Mouse (Mus musculus) limb, embryonic 15.5 days (tissue): ENCODE results near the gene Schip1. TPM values are rescaled to one million over a fixed set of nuclear protein-coding genes. Genes with fewer than 3 reads are reported as not detected.

Experiments used
- ATAC-seq: fragments of 200-750 bp; cut with Nextera tagmentation; 2 replicates; pipeline ENCODE4 v1.8.0; 2017; ENCODE audit warnings: low read depth, moderate TSS enrichment; ENCODE audit not compliant: insufficient number of reproducible peaks, low FRiP score, low TSS enrichment
- H3K27ac ChIP-seq: fragments of 300-500 bp; sonication (generic); 2 replicates; pipeline ENCODE4 v1.5.1; 2015; ENCODE audit warnings: moderate library complexity, mild to moderate bottlenecking, inconsistent platforms
- H3K27me3 ChIP-seq: fragments of 300-500 bp; sonication (generic); 2 replicates; pipeline ENCODE4 v1.6.1; 2015; ENCODE audit warnings: inconsistent platforms
- H3K36me3 ChIP-seq: fragments of 300-500 bp; sonication (generic); 2 replicates; pipeline ENCODE4 v1.6.1; 2015; ENCODE audit warnings: inconsistent platforms
- H3K4me1 ChIP-seq: fragments of 300-500 bp; sonication (generic); 2 replicates; pipeline ENCODE4 v1.6.1; 2015; ENCODE audit warnings: inconsistent platforms
- H3K4me2 ChIP-seq: fragments of 300-500 bp; sonication (generic); 2 replicates; pipeline ENCODE4 v1.6.1; 2015; ENCODE audit warnings: mild to moderate bottlenecking, inconsistent platforms
- H3K4me3 ChIP-seq: fragments of 300-500 bp; sonication (generic); 2 replicates; pipeline ENCODE4 v1.5.1; 2015; ENCODE audit warnings: mild to moderate bottlenecking, inconsistent platforms
- H3K9ac ChIP-seq: fragments of 300-500 bp; sonication (generic); 2 replicates; pipeline ENCODE4 v1.6.1; 2015; ENCODE audit warnings: inconsistent platforms
- H3K9me3 ChIP-seq: fragments of 300-500 bp; sonication (generic); 2 replicates; pipeline ENCODE4 v1.6.1; 2016; ENCODE audit warnings: inconsistent platforms
- WGBS: fragments of 180-500 bp; shearing (Covaris S2); methylation state at CpG from one replicate; pipeline ENCODE4 v1.1.7; 2015; 5-methylcytosine and 5-hydroxymethylcytosine counted together
- polyA plus RNA-seq: library from polyadenylated mRNA; unstranded; fragments of >200 nt; fragmentation: Nextera tagmentation; extraction: Ambion mirVana; gene quantifications from 2 replicates; pipeline ENCODE4 v1.2.1, GENCODE M21; 2015

Gene Schip1
- polyA plus RNA-seq, 1 experiment from 2014 or later, result 16.1 TPM

GRCm38 (mm10) chr3:68605942-68606603 is 541.5 kb downstream of the Schip1 start:
- no peak overlapping the region for H3K4me2 ChIP-seq
- no peaks in the 10 kb centered on the region for H3K27me3 ChIP-seq
- no peak overlapping the region for H3K27ac ChIP-seq
- H3K4me1 ChIP-seq, result peaks cover 3% of the 10 kb centered on the region; the same call in 1 of the 2 replicates
- no peaks in the 10 kb centered on the region for H3K36me3 ChIP-seq
- no peak for ATAC-seq
- H3K4me3 ChIP-seq, result no peak overlapping the region
- 82% methylated on average over 7 of the region's 7 CpGs for WGBS
- no peak overlapping the region for H3K9ac ChIP-seq
- no peaks in the 10 kb centered on the region for H3K9me3 ChIP-seq

- ATAC-seq, result no peak
- Histone ChIP-seq H3K27ac (no peak overlapping the region), H3K9me3 (no peaks in the 10 kb centered on the region), H3K27me3 (no peaks in the 10 kb centered on the region), H3K36me3 (no peaks in the 10 kb centered on the region), H3K4me1 (peaks cover 3% of the 10 kb centered on the region; the same call in 1 of the 2 replicates), H3K4me2 (no peak overlapping the region), H3K9ac (no peak overlapping the region), H3K4me3 (no peak overlapping the region)
- WGBS, result 94% methylated on average over 8 of the region's 8 CpGs
Measured at GRCm38 (mm10) chr3:68606730-68607129, 542.1 kb downstream of the Schip1 start.

- no peaks in the 10 kb centered on the region for H3K27me3 ChIP-seq
- H3K27ac ChIP-seq, result no peak overlapping the region
- H3K4me1 ChIP-seq, result peaks cover 3% of the 10 kb centered on the region; the same call in 1 of the 2 replicates
- no peaks in the 10 kb centered on the region for H3K9me3 ChIP-seq
- H3K4me2 ChIP-seq, result no peak overlapping the region
- no peak overlapping the region for H3K4me3 ChIP-seq
- no peak for ATAC-seq
- H3K36me3 ChIP-seq, result no peaks in the 10 kb centered on the region
- H3K9ac ChIP-seq, result no peak overlapping the region
- 84% methylated on average over 8 of the region's 8 CpGs for WGBS
Measured at GRCm38 (mm10) chr3:68607336-68607735, 542.7 kb downstream of the Schip1 start.

GRCm38 (mm10) chr3:68608848-68609497 is 544.4 kb downstream of the Schip1 start:
- Histone ChIP-seq H3K4me2 (no peak overlapping the region), H3K9me3 (no peaks in the 10 kb centered on the region), H3K4me3 (no peak overlapping the region), H3K36me3 (no peaks in the 10 kb centered on the region), H3K27ac (no peak overlapping the region), H3K4me1 (peaks cover 3% of the 10 kb centered on the region; the same call in 1 of the 2 replicates), H3K9ac (no peak overlapping the region), H3K27me3 (no peaks in the 10 kb centered on the region)
- 75% methylated on average over 19 of the region's 19 CpGs for WGBS
- no peak for ATAC-seq

GRCm38 (mm10) chr3:68610011-68610410 is 545.4 kb downstream of the Schip1 start:
- Histone ChIP-seq H3K9ac (no peak overlapping the region), H3K4me1 (peaks cover 3% of the 10 kb centered on the region; the same call in 1 of the 2 replicates), H3K4me3 (no peak overlapping the region), H3K27me3 (no peaks in the 10 kb centered on the region), H3K9me3 (no peaks in the 10 kb centered on the region), H3K27ac (no peak overlapping the region), H3K4me2 (no peak overlapping the region), H3K36me3 (no peaks in the 10 kb centered on the region)
- ATAC-seq, result no peak
- 46% methylated on average over 6 of the region's 6 CpGs for WGBS

- Histone ChIP-seq H3K4me3 (no peak overlapping the region), H3K9ac (no peak overlapping the region), H3K27me3 (no peaks in the 10 kb centered on the region), H3K9me3 (no peaks in the 10 kb centered on the region), H3K4me1 (peaks cover 3% of the 10 kb centered on the region; the same call in 1 of the 2 replicates), H3K27ac (no peak overlapping the region), H3K36me3 (no peaks in the 10 kb centered on the region), H3K4me2 (no peak overlapping the region)
- 58% methylated on average over 11 of the region's 11 CpGs for WGBS
- ATAC-seq, result no peak
Measured at GRCm38 (mm10) chr3:68610598-68611261, 546.1 kb downstream of the Schip1 start.

GRCm38 (mm10) chr3:68615042-68615810 is 550.6 kb downstream of the Schip1 start:
- no peak overlapping the region for H3K9ac ChIP-seq
- no peak overlapping the region for H3K4me3 ChIP-seq
- no peaks in the 10 kb centered on the region for H3K9me3 ChIP-seq
- H3K36me3 ChIP-seq, result no peaks in the 10 kb centered on the region
- no peak overlapping the region for H3K27ac ChIP-seq
- no peaks in the 10 kb centered on the region for H3K4me1 ChIP-seq
- no peaks in the 10 kb centered on the region for H3K27me3 ChIP-seq
- 67% methylated on average over 10 of the region's 10 CpGs for WGBS
- no peak overlapping the region for H3K4me2 ChIP-seq
- no peak for ATAC-seq

GRCm38 (mm10) chr3:68616363-68616762 is 551.8 kb downstream of the Schip1 start:
- Histone ChIP-seq H3K27me3 (no peaks in the 10 kb centered on the region), H3K36me3 (no peaks in the 10 kb centered on the region), H3K9ac (no peak overlapping the region), H3K27ac (no peak overlapping the region), H3K4me2 (no peak overlapping the region), H3K4me1 (no peaks in the 10 kb centered on the region), H3K4me3 (no peak overlapping the region), H3K9me3 (no peaks in the 10 kb centered on the region)
- no peak for ATAC-seq
- 92% methylated on average over 12 of the region's 12 CpGs for WGBS

- Histone ChIP-seq H3K36me3 (no peaks in the 10 kb centered on the region), H3K4me3 (no peak overlapping the region), H3K4me2 (no peak overlapping the region), H3K9ac (no peak overlapping the region), H3K9me3 (no peaks in the 10 kb centered on the region), H3K27me3 (no peaks in the 10 kb centered on the region), H3K27ac (no peak overlapping the region), H3K4me1 (no peaks in the 10 kb centered on the region)
- ATAC-seq, result no peak
- 90% methylated on average over 10 of the region's 10 CpGs for WGBS
Measured at GRCm38 (mm10) chr3:68617708-68618107, 553.1 kb downstream of the Schip1 start.

GRCm38 (mm10) chr3:68619097-68619496 is 554.5 kb downstream of the Schip1 start:
- no peak for ATAC-seq
- 72% methylated on average over 5 of the region's 5 CpGs for WGBS
- Histone ChIP-seq H3K9me3 (no peaks in the 10 kb centered on the region), H3K27ac (no peak overlapping the region), H3K4me1 (no peaks in the 10 kb centered on the region), H3K36me3 (no peaks in the 10 kb centered on the region), H3K9ac (no peak overlapping the region), H3K4me3 (no peak overlapping the region), H3K27me3 (no peaks in the 10 kb centered on the region), H3K4me2 (no peak overlapping the region)

- Histone ChIP-seq H3K4me2 (no peak overlapping the region), H3K9ac (no peak overlapping the region), H3K9me3 (no peaks in the 10 kb centered on the region), H3K4me1 (no peaks in the 10 kb centered on the region), H3K27ac (no peak overlapping the region), H3K36me3 (no peaks in the 10 kb centered on the region), H3K27me3 (no peaks in the 10 kb centered on the region), H3K4me3 (no peak overlapping the region)
- no peak for ATAC-seq
- WGBS, result 91% methylated on average over 3 of the region's 3 CpGs
Measured at GRCm38 (mm10) chr3:68621971-68622370, 557.4 kb downstream of the Schip1 start.
